Mouse (Mus musculus) fibroblast of lung, adult 2 months (primary cell): ENCODE measurements around the gene Erf.
"Not testable (repeated sequence)": the region's sequence is repeated elsewhere in the genome, so short reads cannot be mapped to it uniquely, and the experiment has no call there.

ENCODE experiments used
- DNase-seq: peaks from one replicate; pipeline ENCODE4 v3.0.0-alpha.2; 2011; ENCODE audit warnings: low read depth

The Erf gene

DNA sequence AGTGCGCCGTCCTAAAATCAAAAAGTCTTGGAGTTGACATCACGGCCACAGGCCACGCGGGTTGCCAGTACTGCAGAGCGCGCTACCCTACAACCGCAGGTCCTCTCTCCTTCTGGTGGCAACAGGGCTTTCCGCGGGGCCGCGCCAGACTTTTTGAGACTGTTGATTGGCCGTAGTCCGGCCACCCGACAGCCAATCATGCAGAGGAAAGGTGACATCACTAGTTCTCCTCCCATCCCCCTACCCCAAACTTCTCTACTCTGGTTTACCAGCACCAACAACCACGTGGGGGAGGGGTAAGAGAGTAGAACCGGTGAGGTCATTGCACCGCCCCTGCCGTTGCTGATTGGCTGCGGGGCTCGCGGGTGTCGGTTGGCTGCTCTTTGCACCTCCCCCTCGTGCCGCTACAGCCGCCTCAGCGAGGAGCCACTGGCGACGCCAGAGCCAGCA lies 16.8 kb upstream of the Erf start, which contains the start of gene Cic:
Gene Cic, plus strand, starts transcription at position 404 of the 450 bp plus-strand sequence.
- DNase-seq = peak; percentile 98

GRCm38 (mm10) chr7:25266180-25266962 lies 15.8 kb upstream of the Erf start:
- DNase-seq = no peak

- not testable (repeated sequence) for DNase-seq
Measured at GRCm38 (mm10) chr7:25265743-25266142, 15.2 kb upstream of the Erf start.

- no peak for DNase-seq
Measured at GRCm38 (mm10) chr7:25263968-25264870, 13.7 kb upstream of the Erf start.

DNA sequence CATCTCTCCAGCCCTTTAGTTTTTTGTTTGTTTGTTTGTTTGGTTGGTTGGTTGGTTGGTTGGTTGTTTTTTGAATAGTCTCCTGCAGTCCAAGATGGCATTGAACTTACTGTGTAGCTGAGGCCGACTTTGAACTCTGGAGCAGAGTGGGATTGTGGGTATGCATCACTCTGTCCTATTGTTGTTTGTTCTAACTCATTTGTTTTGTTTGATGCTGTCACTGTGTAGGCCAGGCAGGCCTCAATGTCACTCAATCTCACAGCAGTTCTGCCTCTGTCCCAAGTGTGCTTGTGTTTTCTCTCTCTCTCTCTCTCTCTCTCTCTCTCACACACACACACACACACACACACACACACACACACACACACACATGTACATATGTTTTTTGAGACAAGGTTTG lies 11.3 kb upstream of the Erf start:
- DNase-seq = no peak

DNA sequence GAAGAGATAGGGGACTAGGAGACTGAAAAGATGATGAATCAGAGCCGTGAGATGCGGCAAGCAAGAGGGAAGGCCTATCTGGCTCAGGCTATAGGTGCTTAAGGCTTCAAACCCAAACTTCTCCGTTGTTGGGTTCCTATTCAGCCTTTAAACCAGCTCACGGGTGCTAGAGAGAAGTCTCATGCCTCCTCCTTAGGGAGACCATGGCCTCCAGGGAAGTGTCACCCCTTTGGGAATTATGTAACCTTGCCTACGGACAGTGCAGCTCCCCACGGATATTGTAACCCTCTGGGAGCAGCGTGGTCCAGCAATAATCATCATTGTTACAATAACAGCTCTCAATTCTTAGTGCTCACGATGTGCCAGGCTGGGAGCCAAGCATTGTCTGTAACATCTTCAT lies 1.3 kb upstream of the Erf start:
- no peak for DNase-seq

GRCm38 (mm10) chr7:25251071-25251791 lies 670 bp upstream of the Erf start:
- peak; percentile 56 for DNase-seq

DNA sequence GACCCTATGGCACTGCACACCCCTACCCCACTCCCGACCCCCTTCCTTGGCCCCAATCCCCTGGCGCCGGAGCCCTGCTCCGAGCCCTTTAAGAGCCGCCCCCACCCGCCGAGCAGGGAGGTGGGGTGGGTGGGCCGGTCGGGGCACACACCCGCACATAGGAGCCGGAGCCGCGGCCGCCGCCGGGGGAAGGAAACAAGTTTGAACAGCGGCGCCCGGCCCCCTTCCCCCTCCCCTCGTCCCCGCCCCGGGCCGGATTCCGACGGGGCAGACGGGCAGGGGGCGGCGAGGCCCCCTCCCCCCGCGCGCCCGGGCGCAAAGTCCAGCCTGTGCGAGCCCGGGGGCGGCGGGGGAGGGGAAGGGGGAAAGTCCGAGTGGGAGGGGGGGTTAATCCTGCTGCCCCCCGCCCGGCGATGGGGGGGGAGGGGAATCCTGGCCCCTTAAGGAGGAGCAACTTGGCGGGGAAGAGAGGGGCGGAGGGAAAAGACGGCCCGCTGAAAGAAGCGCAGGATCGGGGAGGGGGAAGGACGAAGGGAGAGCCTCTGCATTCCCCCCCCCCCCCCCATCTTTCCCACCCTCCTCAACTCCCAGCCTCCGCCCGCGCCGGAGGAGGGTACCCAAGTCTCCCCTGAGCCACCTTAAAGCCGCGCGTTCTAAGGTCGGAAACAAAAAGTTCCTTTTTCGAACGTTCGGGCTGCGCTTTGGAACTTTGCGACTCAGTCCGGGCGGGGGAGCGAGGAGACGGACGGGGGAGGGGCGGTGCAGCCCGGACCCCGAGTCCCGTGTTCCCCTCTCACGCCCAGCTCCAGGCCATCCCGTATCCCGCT lies 1.0 kb downstream of the Erf start:
- DNase-seq = peak; percentile 33

- DNase-seq = no peak
Measured at GRCm38 (mm10) chr7:25248846-25249313, 1.7 kb downstream of the Erf start.

DNA sequence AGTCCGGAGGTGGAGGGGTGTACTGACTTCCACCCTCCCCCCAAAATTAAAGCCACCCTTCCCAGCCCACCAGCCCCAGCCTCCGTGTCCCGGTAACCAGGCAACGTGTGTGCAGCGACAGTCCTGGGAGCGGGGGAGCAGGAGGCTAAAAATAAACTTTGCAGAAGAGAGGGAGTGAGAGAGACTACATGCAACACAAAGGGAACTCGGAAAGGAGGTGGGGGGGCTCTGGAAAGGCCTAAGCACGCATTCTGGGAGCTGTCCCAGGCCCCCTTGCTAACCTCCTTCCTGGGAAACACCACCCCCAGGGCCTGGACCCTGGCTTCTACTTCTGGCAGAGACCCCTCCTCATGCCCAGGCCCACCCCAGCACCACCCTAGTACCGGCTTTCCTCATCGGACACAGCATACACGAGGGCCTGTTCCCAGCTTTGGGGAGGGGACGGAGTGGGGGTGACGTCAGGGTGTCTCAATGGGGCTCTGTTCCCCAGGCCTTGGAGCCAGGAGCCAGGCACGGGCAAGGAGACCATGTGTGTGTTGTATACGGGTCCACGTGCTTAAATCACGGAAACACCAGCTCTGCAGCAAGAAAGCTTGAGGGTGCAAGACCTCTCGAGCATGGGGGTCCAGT lies 2.4 kb downstream of the Erf start:
- DNase-seq = peak; percentile 45

DNA sequence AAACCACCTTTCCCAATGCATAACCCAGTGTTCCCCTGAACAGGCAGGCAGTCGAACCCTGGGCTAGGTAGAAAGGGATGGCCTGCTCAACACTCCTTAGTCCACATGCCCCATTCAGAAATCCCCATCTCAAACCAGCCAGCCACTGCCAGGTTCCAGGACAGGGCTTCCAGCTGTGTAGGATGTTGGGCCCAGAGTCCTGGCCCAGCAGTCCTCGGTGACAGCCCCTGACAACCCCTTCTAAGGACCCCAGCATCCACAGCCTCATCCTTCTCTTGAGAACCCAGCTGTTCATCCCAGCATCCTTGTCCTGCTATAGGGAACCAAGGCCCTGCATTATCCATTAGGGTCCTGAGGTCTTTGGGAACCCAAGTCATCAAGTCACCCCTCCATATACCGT lies 3.1 kb downstream of the Erf start:
- no peak for DNase-seq

GRCm38 (mm10) chr7:25246759-25247137 lies 3.8 kb downstream of the Erf start:
- peak; percentile 54 for DNase-seq

DNA sequence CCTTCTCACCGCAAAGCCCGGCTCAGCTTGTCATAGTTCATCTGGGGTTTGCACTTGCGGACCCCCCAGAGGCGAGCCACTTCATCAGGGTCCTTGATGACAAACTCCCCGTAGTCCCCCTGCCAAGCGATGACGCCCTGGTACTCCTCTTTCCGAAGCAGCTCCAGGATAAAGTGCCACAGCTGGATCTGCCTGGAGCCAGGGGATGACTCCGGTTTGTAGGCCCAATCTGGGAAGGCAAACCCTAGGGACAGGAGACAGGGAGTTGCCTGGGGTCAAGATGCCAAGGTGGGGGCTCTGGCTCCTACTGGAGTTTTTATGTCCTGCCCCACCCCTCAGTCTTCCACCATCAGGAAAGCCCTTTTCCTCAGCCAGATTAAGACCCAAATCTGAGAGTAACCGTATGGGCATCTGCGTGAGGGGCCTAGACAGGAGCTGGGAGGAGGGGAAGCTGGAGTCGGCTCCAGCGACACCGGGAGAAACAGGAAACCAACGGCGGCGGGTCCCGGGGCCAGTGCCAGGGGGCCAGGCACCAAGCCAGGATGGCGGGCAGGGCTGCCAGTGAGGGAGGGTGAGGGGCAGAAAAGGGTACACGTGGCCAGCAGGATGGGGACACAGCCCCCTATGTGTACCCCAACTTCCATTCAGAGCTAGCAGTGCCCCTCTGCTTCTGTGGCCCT lies 4.3 kb downstream of the Erf start:
- DNase-seq = no peak

GRCm38 (mm10) chr7:25244562-25245369 lies 5.8 kb downstream of the Erf start:
- DNase-seq = no peak

- no peak for DNase-seq
Measured at GRCm38 (mm10) chr7:25243361-25243760, 7.2 kb downstream of the Erf start.

- DNase-seq = peak; percentile 65
Measured at GRCm38 (mm10) chr7:25241062-25241461, 9.5 kb downstream of the Erf start.

GRCm38 (mm10) chr7:25240631-25241030 lies 9.9 kb downstream of the Erf start:
- DNase-seq = no peak

- DNase-seq = peak; percentile 79
Measured at GRCm38 (mm10) chr7:25238829-25239623, 11.5 kb downstream of the Erf start.
